Comparison of ENCODE assay signal across 10 mouse cellular contexts in the genomic region with DNA sequence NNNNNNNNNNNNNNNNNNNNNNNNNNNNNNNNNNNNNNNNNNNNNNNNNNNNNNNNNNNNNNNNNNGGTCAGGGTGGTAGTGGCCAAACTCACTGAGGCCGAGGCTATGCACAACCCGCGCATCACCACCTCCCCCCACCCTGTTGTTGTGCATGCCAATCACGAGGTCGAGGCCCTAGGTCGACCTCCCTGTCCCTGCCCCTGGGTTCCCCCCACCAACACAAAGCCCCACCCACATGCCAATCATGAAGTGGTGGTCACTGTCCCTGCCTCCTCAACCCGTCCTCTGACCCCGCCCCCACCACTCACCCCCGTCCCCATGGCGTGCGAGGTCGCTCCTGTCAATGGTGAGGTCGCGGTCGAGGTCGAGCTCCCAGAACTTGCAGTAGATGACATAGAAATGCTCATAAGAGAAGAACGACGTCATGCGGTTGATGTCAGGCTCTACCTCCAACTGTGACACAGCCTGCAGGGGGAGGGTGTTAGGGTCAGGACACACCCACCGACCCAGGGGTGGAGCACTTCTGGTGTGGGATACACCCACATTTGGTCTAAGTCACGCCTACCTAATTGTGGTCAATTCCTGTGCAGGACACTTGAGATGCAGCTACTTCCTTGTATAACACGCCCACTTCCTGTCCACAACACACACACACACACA. TPM values are rescaled to one million over a fixed set of nuclear protein-coding genes. Genes with fewer than 3 reads are reported as not detected.
DNase-seq lines count a peak whose midpoint lies in the region; ATAC-seq lines count a peak whose summit lies in the region.
"Had no signal": no experiment of that assay in that cellular context is flagged by ENCODE, and none has a peak within 500 bp of the region (broad histone marks: within the 10 kb centered on the region; RNA-seq: fewer than 3 reads in every experiment).

No protein-coding gene starts in this region.

- peak; percentile 12 to 50 for DNase-seq in frontal cortex, postnatal 10 days (ENCODE audit: low spot score in 2 of 2)
- no peak for DNase-seq in frontal cortex, postnatal 36 days (ENCODE audit: low spot score in 2 of 2)
- peak; percentile 24 to 61 for DNase-seq in urinary bladder, postnatal 4 days (ENCODE audit: low spot score in 2 of 2)
- no peak for DNase-seq in urinary bladder, adult 18-20 months (ENCODE audit: low spot score in 2 of 2)
- DNase-seq in kidney, postnatal 4 days = peak; percentile 13 to 27
- DNase-seq in midbrain, embryonic 10.5 days (ENCODE audit: low spot score) = peak; percentile 12
- DNase-seq in testis, postnatal 14 days (ENCODE audit: low spot score) = peak; percentile 68

- peaks cover 38% of the 10 kb centered on the region for H3K9me3 ChIP-seq in midbrain, embryonic 10.5 days (replicated peaks)

- no peaks in the 10 kb centered on the region for H3K4me1 ChIP-seq in midbrain, embryonic 10.5 days

- no peak overlapping the region for H3K4me3 ChIP-seq in midbrain, embryonic 10.5 days
- H3K4me3 ChIP-seq: heart, adult 2 months had no signal

- peaks cover 39% of the 10 kb centered on the region for H3K36me3 ChIP-seq in midbrain, embryonic 10.5 days

- H3K27ac ChIP-seq in midbrain, embryonic 10.5 days (replicated peaks) = no peak overlapping the region
- H3K27ac ChIP-seq: heart, adult 2 months had no signal

- ATAC-seq in granulocyte monocyte progenitor cell, adult 5-6 weeks (replicated peaks; ENCODE audit: poor library complexity, severe bottlenecking) = peak; percentile 33

- WGBS in midbrain, embryonic 10.5 days = 95% methylated on average over 19 of the region's 22 CpGs

- H3K27me3 ChIP-seq in midbrain, embryonic 10.5 days (ENCODE audit: low read depth, poor library complexity, severe bottlenecking) = no peaks in the 10 kb centered on the region

RNA-seq across cellular contexts. Expression of a gene that starts 37.9 kb away (rescaled TPM):
- total RNA-seq in granulocyte monocyte progenitor cell, adult 5-6 weeks (2014; fragmentation: Nextera tagmentation) = 26.0 and 34.2 TPM in 2 replicates
- 14.2 and 16.2 TPM in 2 replicates for total RNA-seq in granulocyte monocyte progenitor cell, adult 5-6 weeks (2017)
- 136 and 157 TPM in 2 replicates for polyA plus RNA-seq in midbrain, embryonic 10.5 days (2016; fragmentation: Nextera tagmentation; extraction: Ambion mirVana)

RNA-seq across cellular contexts. Expression of a gene that starts 54.8 kb away (rescaled TPM):
- total RNA-seq in granulocyte monocyte progenitor cell, adult 5-6 weeks (2014; fragmentation: Nextera tagmentation) = not detected in 2 replicates
- total RNA-seq in granulocyte monocyte progenitor cell, adult 5-6 weeks (2017) = not detected in 2 replicates
- polyA plus RNA-seq in midbrain, embryonic 10.5 days (2016; fragmentation: Nextera tagmentation; extraction: Ambion mirVana) = not detected in 2 replicates
- total RNA-seq: heart, adult 2 months had no signal
- polyA plus RNA-seq: heart, adult 2 months; small intestine, adult 2 months had no signal

Comparison
In these comparisons a context has a peak if more than half of its experiments do, and no peak if none do; other contexts are left out.
1. DNase-seq: peak in frontal cortex, postnatal 10 days (2 of 2), urinary bladder, postnatal 4 days (2 of 2), kidney, postnatal 4 days (2 of 2), midbrain, embryonic 10.5 days (single experiment) and testis, postnatal 14 days (single experiment); none in frontal cortex, postnatal 36 days (0 of 2) and urinary bladder, adult 18-20 months (0 of 2).